Mouse (Mus musculus): ENCODE measurements around the gene Cop1. TPM values are rescaled to one million over a fixed set of nuclear protein-coding genes. Genes with fewer than 3 reads are reported as not detected.
A peak's percentile ranks its signal among the peaks of the same experiment; 100 is the strongest.
"Not testable (repeated sequence)": the region's sequence is repeated elsewhere in the genome, so short reads cannot be mapped to it uniquely, and the experiment has no call there.

Cop1 gene
- polyA plus RNA-seq, 1 experiment, result 116 TPM

GRCm38 (mm10) chr1:159217437-159217836, 14.7 kb upstream of the Cop1 start:
- H3K27me3 ChIP-seq (ENCODE audit: control insufficient read depth, insufficient read depth, low read length, poor library complexity, severe bottlenecking), result no peaks in the 10 kb centered on the region
- no peaks in the 10 kb centered on the region for H3K4me1 ChIP-seq (ENCODE audit: control insufficient read depth, insufficient read depth, low read length)
- TF ChIP-seq EP300 (IDR thresholded peaks at IDR 0.05; ENCODE audit: insufficient read depth, low read depth, low read length) (no peak), POLR2A (IDR thresholded peaks at IDR 0.05; ENCODE audit: insufficient read depth, low read length) (no peak)
- no peak overlapping the region for H3K9ac ChIP-seq (ENCODE audit: low read depth, poor library complexity, severe bottlenecking)
- no peak overlapping the region for H3K27ac ChIP-seq (ENCODE audit: insufficient read depth, low read length)
- no peaks in the 10 kb centered on the region for H3K9me3 ChIP-seq (replicated peaks; ENCODE audit: control insufficient read depth, insufficient read depth, low read length, poor library complexity, severe bottlenecking)
- H3K4me3 ChIP-seq (ENCODE audit: low read depth, low read length), result no peak overlapping the region
- no peaks in the 10 kb centered on the region for H3K36me3 ChIP-seq (ENCODE audit: control insufficient read depth, insufficient read depth, low read length, poor library complexity, severe bottlenecking)

- no peak overlapping the region for H3K27ac ChIP-seq (ENCODE audit: insufficient read depth, low read length)
- H3K36me3 ChIP-seq (ENCODE audit: control insufficient read depth, insufficient read depth, low read length, poor library complexity, severe bottlenecking), result no peaks in the 10 kb centered on the region
- TF ChIP-seq CTCF (IDR thresholded peaks at IDR 0.05; ENCODE audit: low read depth, low read length) (no peak), POLR2A (IDR thresholded peaks at IDR 0.05; ENCODE audit: insufficient read depth, low read length) (no peak), EP300 (IDR thresholded peaks at IDR 0.05; ENCODE audit: insufficient read depth, low read depth, low read length) (no peak)
- H3K9me3 ChIP-seq (replicated peaks; ENCODE audit: control insufficient read depth, insufficient read depth, low read length, poor library complexity, severe bottlenecking), result no peaks in the 10 kb centered on the region
- H3K4me3 ChIP-seq (ENCODE audit: low read depth, low read length), result no peak overlapping the region
- H3K27me3 ChIP-seq (ENCODE audit: control insufficient read depth, insufficient read depth, low read length, poor library complexity, severe bottlenecking), result no peaks in the 10 kb centered on the region; the same call in 1 of the 2 replicates
- H3K4me1 ChIP-seq (ENCODE audit: control insufficient read depth, insufficient read depth, low read length), result no peaks in the 10 kb centered on the region
- H3K9ac ChIP-seq (ENCODE audit: low read depth, poor library complexity, severe bottlenecking), result no peak overlapping the region
These were observed 10.1 kb upstream of the Cop1 start for GRCm38 (mm10) chr1:159222046-159222445.

GRCm38 (mm10) chr1:159225064-159225824, 6.9 kb upstream of the Cop1 start:
- Histone ChIP-seq H3K27ac (ENCODE audit: insufficient read depth, low read length) (no peak overlapping the region), H3K4me1 (ENCODE audit: control insufficient read depth, insufficient read depth, low read length) (no peaks in the 10 kb centered on the region), H3K27me3 (ENCODE audit: control insufficient read depth, insufficient read depth, low read length, poor library complexity, severe bottlenecking) (no peaks in the 10 kb centered on the region; the same call in 1 of the 2 replicates), H3K4me3 (ENCODE audit: low read depth, low read length) (no peak overlapping the region), H3K36me3 (ENCODE audit: control insufficient read depth, insufficient read depth, low read length, poor library complexity, severe bottlenecking) (no peaks in the 10 kb centered on the region), H3K9me3 (replicated peaks; ENCODE audit: control insufficient read depth, insufficient read depth, low read length, poor library complexity, severe bottlenecking) (no peaks in the 10 kb centered on the region), H3K9ac (ENCODE audit: low read depth, poor library complexity, severe bottlenecking) (no peak overlapping the region)
- TF ChIP-seq EP300 (IDR thresholded peaks at IDR 0.05; ENCODE audit: insufficient read depth, low read depth, low read length), result no peak
- TF ChIP-seq POLR2A (IDR thresholded peaks at IDR 0.05; ENCODE audit: insufficient read depth, low read length), result no peak
- TF ChIP-seq CTCF (IDR thresholded peaks at IDR 0.05; ENCODE audit: low read depth, low read length), result no peak

- not testable (repeated sequence) for H3K36me3 ChIP-seq (ENCODE audit: control insufficient read depth, insufficient read depth, low read length, poor library complexity, severe bottlenecking); H3K27ac ChIP-seq (ENCODE audit: insufficient read depth, low read length); H3K4me1 ChIP-seq (ENCODE audit: control insufficient read depth, insufficient read depth, low read length); H3K9me3 ChIP-seq (replicated peaks; ENCODE audit: control insufficient read depth, insufficient read depth, low read length, poor library complexity, severe bottlenecking); H3K27me3 ChIP-seq (ENCODE audit: control insufficient read depth, insufficient read depth, low read length, poor library complexity, severe bottlenecking)
- H3K9ac ChIP-seq (ENCODE audit: low read depth, poor library complexity, severe bottlenecking), result peak overlapping the region; percentile 67
- peak overlapping the region; percentile 77 for H3K4me3 ChIP-seq (ENCODE audit: low read depth, low read length)
These were observed 597 bp downstream of the Cop1 start for GRCm38 (mm10) chr1:159232572-159233261.

GRCm38 (mm10) chr1:159233426-159233825, 1.3 kb downstream of the Cop1 start:
- Histone ChIP-seq H3K4me1 (ENCODE audit: control insufficient read depth, insufficient read depth, low read length) (no peaks in the 10 kb centered on the region), H3K36me3 (ENCODE audit: control insufficient read depth, insufficient read depth, low read length, poor library complexity, severe bottlenecking) (no peaks in the 10 kb centered on the region), H3K27ac (ENCODE audit: insufficient read depth, low read length) (no peak overlapping the region), H3K27me3 (ENCODE audit: control insufficient read depth, insufficient read depth, low read length, poor library complexity, severe bottlenecking) (no peaks in the 10 kb centered on the region), H3K9ac (ENCODE audit: low read depth, poor library complexity, severe bottlenecking) (peak overlapping the region; percentile 56), H3K4me3 (ENCODE audit: low read depth, low read length) (no peak overlapping the region), H3K9me3 (replicated peaks; ENCODE audit: control insufficient read depth, insufficient read depth, low read length, poor library complexity, severe bottlenecking) (no peaks in the 10 kb centered on the region)
- TF ChIP-seq EP300 (IDR thresholded peaks at IDR 0.05; ENCODE audit: insufficient read depth, low read depth, low read length) (no peak), POLR2A (IDR thresholded peaks at IDR 0.05; ENCODE audit: insufficient read depth, low read length) (no peak)

- Histone ChIP-seq H3K27ac (ENCODE audit: insufficient read depth, low read length) (no peak overlapping the region), H3K9ac (ENCODE audit: low read depth, poor library complexity, severe bottlenecking) (no peak overlapping the region), H3K4me1 (ENCODE audit: control insufficient read depth, insufficient read depth, low read length) (no peaks in the 10 kb centered on the region), H3K4me3 (ENCODE audit: low read depth, low read length) (no peak overlapping the region), H3K9me3 (replicated peaks; ENCODE audit: control insufficient read depth, insufficient read depth, low read length, poor library complexity, severe bottlenecking) (no peaks in the 10 kb centered on the region), H3K27me3 (ENCODE audit: control insufficient read depth, insufficient read depth, low read length, poor library complexity, severe bottlenecking) (no peaks in the 10 kb centered on the region), H3K36me3 (ENCODE audit: control insufficient read depth, insufficient read depth, low read length, poor library complexity, severe bottlenecking) (no peaks in the 10 kb centered on the region; the same call in 1 of the 2 replicates)
- TF ChIP-seq POLR2A (IDR thresholded peaks at IDR 0.05; ENCODE audit: insufficient read depth, low read length), result no peak
These were observed 2.4 kb downstream of the Cop1 start for GRCm38 (mm10) chr1:159234496-159234895.
